Mouse (Mus musculus) G1E (cell line): ENCODE measurements at regions not wholly inside any gene's neighbourhood (a gene's known extent, or its start where the extent isn't known, plus 50 kb on each side); places are given as distances from the start of the nearest gene placed in this dataset.

Experiments
- CTCF ChIP-seq: IDR thresholded peaks from 2 replicates; pipeline ENCODE4 v1.5.1; 2012; ENCODE audit warnings: low read depth, low read length, inconsistent platforms, mixed read lengths
- GATA1 ChIP-seq: IDR thresholded peaks from 2 replicates; pipeline ENCODE4 v1.6.1; 2012; ENCODE audit warnings: borderline replicate concordance, low read length, inconsistent platforms, mixed read lengths
- GATA2 ChIP-seq: IDR thresholded peaks from 2 replicates; pipeline ENCODE4 v1.6.1; 2012; ENCODE audit warnings: low read depth, low read length, inconsistent platforms, borderline replicate concordance
- POLR2AphosphoS5 ChIP-seq: IDR thresholded peaks from 2 replicates; pipeline ENCODE4 v1.6.1; 2012; ENCODE audit warnings: low read depth, low read length, inconsistent platforms; ENCODE audit not compliant: insufficient replicate concordance
- TAL1 ChIP-seq: conservative IDR thresholded peaks from 2 replicates; pipeline ENCODE4 v1.6.1; 2012; ENCODE audit warnings: low read depth, low read length, inconsistent platforms, mixed read lengths

DNA sequence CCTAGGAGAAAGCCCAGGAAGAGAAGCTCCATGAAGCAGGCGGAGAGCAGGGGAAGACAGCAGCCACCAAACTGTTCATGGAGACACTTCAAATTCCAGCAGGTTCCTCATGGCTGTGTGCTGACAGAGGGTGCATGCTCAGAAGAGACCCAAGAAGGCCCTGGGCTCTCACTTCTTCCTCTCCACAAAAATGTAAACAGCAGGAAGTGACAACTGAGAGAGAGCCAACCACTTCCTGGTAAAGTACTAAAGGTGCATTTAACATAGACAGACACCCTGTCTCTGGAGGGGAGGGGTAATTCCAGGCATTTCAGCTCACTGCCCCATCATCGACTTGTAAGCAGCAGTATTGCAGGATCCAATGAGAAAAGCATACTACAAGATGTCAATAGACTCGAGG is 85.8 kb upstream of the 1700021F07Rik start:
- no peak for TF ChIP-seq CTCF
- TF ChIP-seq TAL1 = no peak
- TF ChIP-seq POLR2AphosphoS5 = no peak
- TF ChIP-seq GATA1 = no peak
- no peak for TF ChIP-seq GATA2
